Mouse (Mus musculus) lung, postnatal 0 days (tissue): ENCODE measurements around the gene Zbtb7b. TPM values are rescaled to one million over a fixed set of nuclear protein-coding genes. Genes with fewer than 3 reads are reported as not detected.
A peak's percentile ranks its signal among the peaks of the same experiment; 100 is the strongest.
"Not testable (repeated sequence)": the region's sequence is repeated elsewhere in the genome, so short reads cannot be mapped to it uniquely, and the experiment has no call there.

ENCODE experiments used
- ATAC-seq: fragments of 200-750 bp; cut with Nextera tagmentation; 2 replicates; pipeline ENCODE4 v1.8.0; 2017; ENCODE audit warnings: moderate library complexity
- DNase-seq: peaks from one replicate; pipeline ENCODE4 v3.0.0-alpha.2; 2016; ENCODE audit warnings: low spot score
- H3K27ac ChIP-seq: fragments of 300-500 bp; sonication (generic); 2 replicates; pipeline ENCODE4 v1.5.1; 2014; ENCODE audit warnings: antibody characterized with exemption, mild to moderate bottlenecking, low read length, mixed read lengths
- H3K27me3 ChIP-seq: fragments of 300-500 bp; sonication (generic); replicated peaks from 2 replicates; pipeline ENCODE4 v1.6.1; 2014; ENCODE audit warnings: low read length, mixed read lengths; ENCODE audit not compliant: insufficient read depth
- H3K36me3 ChIP-seq: fragments of 300-500 bp; sonication (generic); 2 replicates; pipeline ENCODE4 v1.6.1; 2014; ENCODE audit warnings: low read length, mixed read lengths; ENCODE audit not compliant: insufficient read depth
- H3K4me1 ChIP-seq: fragments of 300-500 bp; sonication (generic); 2 replicates; pipeline ENCODE4 v1.6.1; 2014; ENCODE audit warnings: antibody characterized with exemption, low read depth, low read length, mixed read lengths; ENCODE audit not compliant: insufficient read depth
- H3K4me2 ChIP-seq: fragments of 300-500 bp; sonication (generic); replicated peaks from 2 replicates; pipeline ENCODE4 v1.6.1; 2014; ENCODE audit warnings: low read depth, mild to moderate bottlenecking, low read length, moderate library complexity, mixed read lengths
- H3K4me3 ChIP-seq: fragments of 300-500 bp; sonication (generic); 2 replicates; pipeline ENCODE4 v1.5.1; 2014; ENCODE audit warnings: low read depth, low read length
- H3K9ac ChIP-seq: fragments of 300-500 bp; sonication (generic); replicated peaks from 2 replicates; pipeline ENCODE4 v1.6.1; 2014; ENCODE audit warnings: low read depth, mild to moderate bottlenecking
- H3K9me3 ChIP-seq: fragments of 300-500 bp; sonication (generic); 2 replicates; pipeline ENCODE4 v1.6.1; 2016; ENCODE audit warnings: low read length, mixed read lengths
- CTCF ChIP-seq: IDR thresholded peaks from 2 replicates; pipeline ENCODE4 v1.5.1; 2016; ENCODE audit warnings: antibody characterized with exemption, mild to moderate bottlenecking
- EP300 ChIP-seq: IDR thresholded peaks from 2 replicates; pipeline ENCODE4 v1.6.1; 2016; ENCODE audit warnings: antibody characterized with exemption, mild to moderate bottlenecking, control low read depth
- WGBS: fragments of 180-500 bp; shearing (Covaris S2); extraction: QIAGEN DNeasy Blood & Tissue Kit; methylation state at CpG from one replicate; pipeline ENCODE4 v1.1.7; 2014; 5-methylcytosine and 5-hydroxymethylcytosine counted together
- polyA plus RNA-seq: library from polyadenylated mRNA; unstranded; fragments of >200 nt; fragmentation: Nextera tagmentation; extraction: Ambion mirVana; gene quantifications from 2 replicates; pipeline ENCODE4 v1.2.1, GENCODE M21; 2015

Zbtb7b gene
- polyA plus RNA-seq, 1 experiment from 2014 or later: 7.3 TPM

DNA sequence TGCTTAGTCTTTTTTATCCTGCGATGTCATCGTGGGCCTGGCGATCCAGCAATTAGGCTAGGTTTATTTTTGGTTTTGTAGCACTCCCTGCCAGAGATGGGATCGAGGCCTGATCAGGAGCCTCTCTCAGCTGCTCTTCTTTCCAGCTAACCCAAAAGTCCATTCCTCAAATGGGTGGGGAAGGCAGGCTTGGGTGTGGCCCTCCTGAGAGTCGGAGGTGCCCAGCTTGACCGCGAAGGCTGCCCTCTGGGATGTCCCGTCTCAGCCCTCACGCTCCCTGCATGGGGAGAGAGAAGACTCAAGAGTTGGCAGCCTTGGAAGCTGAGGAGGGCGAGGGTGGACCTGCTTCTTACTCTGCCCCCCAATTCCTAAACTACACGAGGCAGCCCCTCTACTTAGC, 40.0 kb upstream of the Zbtb7b start:
- no peak for ATAC-seq
- TF ChIP-seq CTCF (no peak), EP300 (no peak)

GRCm38 (mm10) chr3:89432606-89433005, 38.0 kb upstream of the Zbtb7b start:
- WGBS: 93% methylated on average over 8 of the region's 8 CpGs
- no peaks in the 10 kb centered on the region for H3K27me3 ChIP-seq
- ATAC-seq: no peak
- no peak for DNase-seq
- H3K36me3 ChIP-seq: peaks cover 19% of the 10 kb centered on the region; the same call in 1 of the 2 replicates
- no peak overlapping the region for H3K4me3 ChIP-seq
- H3K9ac ChIP-seq: no peak overlapping the region
- H3K9me3 ChIP-seq: no peaks in the 10 kb centered on the region
- TF ChIP-seq EP300 (no peak), CTCF (no peak)
- no peak overlapping the region for H3K27ac ChIP-seq
- no peak overlapping the region for H3K4me2 ChIP-seq
- H3K4me1 ChIP-seq: peaks cover 17% of the 10 kb centered on the region

More for the DNA sequence above, 40.0 kb upstream of the Zbtb7b start:
- no peak overlapping the region for H3K4me3 ChIP-seq
- H3K9me3 ChIP-seq: no peaks in the 10 kb centered on the region
- WGBS: 71% methylated on average over 11 of the region's 11 CpGs
- peaks cover 17% of the 10 kb centered on the region for H3K4me1 ChIP-seq
- no peak for DNase-seq
- H3K27ac ChIP-seq: no peak overlapping the region
- H3K27me3 ChIP-seq: no peaks in the 10 kb centered on the region
- peaks cover 14% of the 10 kb centered on the region; the same call in 1 of the 2 replicates for H3K36me3 ChIP-seq
- H3K4me2 ChIP-seq: no peak overlapping the region
- no peak overlapping the region for H3K9ac ChIP-seq

- Histone ChIP-seq H3K36me3 (peaks cover 26% of the 10 kb centered on the region), H3K27me3 (no peaks in the 10 kb centered on the region), H3K4me2 (peak within 1 kb of the TSS; percentile 95), H3K4me1 (peaks cover 7% of the 10 kb centered on the region; the same call in 1 of the 2 replicates), H3K27ac (peak within 1 kb of the TSS; percentile 76), H3K4me3 (peak within 1 kb of the TSS; percentile 90), H3K9me3 (no peaks in the 10 kb centered on the region), H3K9ac (peak within 1 kb of the TSS; percentile 80)
- TF ChIP-seq EP300 (no peak), CTCF (0 out of 2 replicates have a peak, but pooled peaks have one; percentile 24)
- ATAC-seq: peak; percentile 99
- peak; percentile 99 for DNase-seq
- WGBS: 2% methylated on average over 62 of the region's 68 CpGs
These were observed 35.9 kb upstream of the Zbtb7b start, which contains the start of gene Pygo2 for GRCm38 (mm10) chr3:89430171-89431159. Pygo2 (plus strand) TSS chr3:89430214.

GRCm38 (mm10) chr3:89429021-89429420, 34.4 kb upstream of the Zbtb7b start:
- H3K27ac ChIP-seq, H3K4me2 ChIP-seq, H3K4me3 ChIP-seq, H3K9ac ChIP-seq, H3K27me3 ChIP-seq, H3K9me3 ChIP-seq, DNase-seq, ATAC-seq, H3K4me1 ChIP-seq: not testable (repeated sequence)
- peaks cover 30% of the 10 kb centered on the region for H3K36me3 ChIP-seq
- 93% methylated on average over 7 of the region's 7 CpGs for WGBS

DNA sequence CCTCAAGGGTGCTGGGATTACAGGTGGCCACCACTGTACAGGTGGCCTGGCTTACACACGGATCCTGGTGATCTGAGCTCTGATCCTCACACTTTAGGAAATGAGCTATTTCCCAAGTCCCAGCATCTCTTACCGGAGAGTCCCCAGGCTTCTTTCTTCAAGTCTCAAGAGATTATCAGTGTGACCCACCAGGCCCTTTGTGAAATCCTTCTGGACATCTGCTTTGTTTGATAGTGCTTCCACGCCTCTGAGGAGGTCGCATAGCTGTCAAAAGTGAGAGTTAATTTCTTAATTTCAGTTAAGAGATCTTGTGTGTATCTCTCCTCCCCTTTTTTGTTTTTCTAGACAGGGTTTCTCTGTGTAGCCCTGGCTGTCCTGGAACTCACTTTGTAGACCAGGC, 31.3 kb upstream of the Zbtb7b start:
- no peak for ATAC-seq
- H3K36me3 ChIP-seq: peaks cover 25% of the 10 kb centered on the region

DNA sequence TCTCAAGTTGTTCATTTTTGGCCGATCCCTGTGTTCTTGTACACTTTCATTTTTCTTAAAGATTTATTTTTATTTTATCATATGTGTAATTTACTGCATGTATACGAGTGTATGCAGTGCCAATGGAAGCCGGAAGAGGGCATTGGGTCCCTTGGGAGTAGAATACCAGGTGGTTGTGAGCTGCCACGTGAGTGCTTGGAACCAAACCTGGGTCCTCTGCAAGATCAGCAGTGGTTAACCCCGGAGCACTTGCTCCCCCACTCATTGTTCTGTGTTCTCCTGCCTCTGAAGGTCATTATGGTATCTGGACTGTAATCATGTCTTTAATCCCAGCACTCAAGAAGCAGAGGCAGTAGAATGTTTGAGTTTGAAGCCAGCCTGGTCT, 30.6 kb upstream of the Zbtb7b start:
- Histone ChIP-seq H3K4me2 (no peak overlapping the region), H3K4me3 (no peak overlapping the region), H3K27ac (no peak overlapping the region), H3K4me1 (peaks cover 15% of the 10 kb centered on the region; the same call in 1 of the 2 replicates), H3K27me3 (no peaks in the 10 kb centered on the region), H3K36me3 (peaks cover 25% of the 10 kb centered on the region), H3K9ac (no peak overlapping the region), H3K9me3 (no peaks in the 10 kb centered on the region)
- DNase-seq (no peak), ATAC-seq (no peak)
- WGBS: 73% methylated on average over 5 of the region's 5 CpGs
- TF ChIP-seq EP300 (no peak), CTCF (no peak)

More for the DNA sequence above, 31.3 kb upstream of the Zbtb7b start:
- Histone ChIP-seq H3K27me3 (no peaks in the 10 kb centered on the region), H3K9me3 (no peaks in the 10 kb centered on the region), H3K4me2 (no peak overlapping the region), H3K27ac (no peak overlapping the region), H3K4me3 (no peak overlapping the region), H3K9ac (no peak overlapping the region), H3K4me1 (peaks cover 13% of the 10 kb centered on the region; the same call in 1 of the 2 replicates)
- WGBS: 84% methylated on average over 4 of the region's 4 CpGs
- TF ChIP-seq EP300 (no peak), CTCF (no peak)
- no peak for DNase-seq
